Mouse (Mus musculus) leukemia stem cell, adult 10-12 weeks (primary cell): Measurements from ENCODE around the gene Wdr95. TPM values are rescaled to one million over a fixed set of nuclear protein-coding genes. Genes with fewer than 3 reads are reported as not detected.

Experiments
- polyA plus RNA-seq: library from polyadenylated mRNA; stranded (reverse); fragments of >175 nt; gene quantifications from 2 replicates; pipeline ENCODE4 v1.2.3, GENCODE M21; 2012; ENCODE audit warnings: low replicate concordance

Wdr95 gene
- polyA plus RNA-seq: not detected in 2 replicates

GRCm38 (mm10) chr5:149527999-149528729 lies at the start of gene Wdr95:
Gene Wdr95 (plus strand): TSS chr5:149528679.

GRCm38 (mm10) chr5:149636075-149636920 lies 107.8 kb downstream of the Wdr95 start, which contains the start of gene Hsph1:
Gene Hsph1 (minus strand): TSS chr5:149636376.

Other genes with a start within 250 kb of the Wdr95 start
- gene Medag, start 116.9 kb upstream of the Wdr95 start, polyA plus RNA-seq: not detected in 2 replicates
- not detected in 2 replicates for gene Tex26, start 89.0 kb upstream of the Wdr95 start, polyA plus RNA-seq
- 77.6 and 94.9 TPM in 2 replicates for gene Hsph1, start 107.7 kb downstream of the Wdr95 start, polyA plus RNA-seq
- 1.6 and 12.9 TPM in 2 replicates for gene B3glct, start 149.6 kb downstream of the Wdr95 start, polyA plus RNA-seq